Mouse (Mus musculus) lung, adult 2 months (tissue): ENCODE results near the gene Tnfsf8.

Source experiments
- CTCF ChIP-seq: fragments of 200-500 bp; IDR thresholded peaks from 2 replicates; pipeline ENCODE4 v1.5.1; 2011; ENCODE audit warnings: mild to moderate bottlenecking, low read length, control low read depth; ENCODE audit not compliant: insufficient read depth
- POLR2A ChIP-seq: fragments of 200-500 bp; IDR thresholded peaks from 2 replicates; pipeline ENCODE4 v1.6.1; 2011; ENCODE audit warnings: low read depth, mild to moderate bottlenecking, control low read depth, low read length, borderline replicate concordance; ENCODE audit errors: extremely low read depth

DNA sequence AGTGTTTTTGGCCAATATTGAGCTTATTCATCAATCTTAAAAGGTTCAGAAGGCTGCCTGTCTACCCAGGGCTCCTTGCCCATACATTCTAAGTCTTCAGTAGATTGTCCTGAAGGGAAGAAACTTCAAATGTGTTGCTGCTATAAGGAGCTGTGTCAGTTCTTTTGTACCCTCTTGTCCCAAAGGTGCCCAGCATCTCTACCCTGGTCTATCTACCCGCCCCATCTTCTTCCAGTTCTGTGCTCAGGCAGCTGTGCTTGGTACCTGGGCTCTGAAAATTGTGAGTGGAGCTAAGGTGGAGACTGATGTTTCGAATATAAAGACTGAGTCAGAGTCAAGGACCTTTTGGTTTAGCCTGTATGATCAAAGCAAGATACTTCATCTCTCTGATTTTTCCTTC is 11.1 kb downstream of the Tnfsf8 start:
- TF ChIP-seq CTCF (no peak), POLR2A (no peak)
